Mouse (Mus musculus) forelimb bud, embryonic 11.5 days (tissue): ENCODE measurements at regions not wholly inside any gene's neighbourhood (a gene's known extent, or its start where the extent isn't known, plus 50 kb on each side); places are given as distances from the start of the nearest gene placed in this dataset.
"Not testable (repeated sequence)": the region's sequence is repeated elsewhere in the genome, so short reads cannot be mapped to it uniquely, and the experiment has no call there.

ENCODE experiments used
- DNase-seq: peaks from one replicate; pipeline ENCODE4 v3.0.0-alpha.2; 2012; ENCODE audit warnings: low read depth, low spot score

GRCm38 (mm10) chr1:80969927-80970326, 106.8 kb upstream of the Nyap2 start:
- DNase-seq = no peak

GRCm38 (mm10) chr1:80969194-80969593, 107.6 kb upstream of the Nyap2 start:
- DNase-seq = no peak

GRCm38 (mm10) chr1:80965792-80966191, 111.0 kb upstream of the Nyap2 start:
- DNase-seq = no peak

- DNase-seq = no peak
These were observed 112.4 kb upstream of the Nyap2 start for GRCm38 (mm10) chr1:80964376-80964775.

GRCm38 (mm10) chr1:80963838-80964237, 112.9 kb upstream of the Nyap2 start:
- DNase-seq = no peak

- DNase-seq = peak; percentile 29
These were observed 126.3 kb upstream of the Nyap2 start for GRCm38 (mm10) chr1:80950406-80950805.

- not testable (repeated sequence) for DNase-seq
These were observed 130.7 kb upstream of the Nyap2 start for GRCm38 (mm10) chr1:80946049-80946448.

GRCm38 (mm10) chr1:80939372-80939771, 137.4 kb upstream of the Nyap2 start:
- DNase-seq = no peak

- DNase-seq = no peak
These were observed 141.0 kb upstream of the Dock10 start for GRCm38 (mm10) chr1:80899281-80899680.

- DNase-seq = no peak
These were observed 116.0 kb upstream of the Dock10 start for GRCm38 (mm10) chr1:80874140-80874849.

- DNase-seq = no peak
These were observed 115.3 kb upstream of the Dock10 start for GRCm38 (mm10) chr1:80873596-80873995.

GRCm38 (mm10) chr1:80868805-80869204, 110.5 kb upstream of the Dock10 start:
- DNase-seq = no peak

GRCm38 (mm10) chr1:80856981-80857380, 98.7 kb upstream of the Dock10 start:
- no peak for DNase-seq

GRCm38 (mm10) chr1:80854945-80855656, 96.8 kb upstream of the Dock10 start:
- no peak for DNase-seq

GRCm38 (mm10) chr1:80854289-80854701, 96.0 kb upstream of the Dock10 start:
- no peak for DNase-seq

GRCm38 (mm10) chr1:80852761-80853160, 94.4 kb upstream of the Dock10 start:
- no peak for DNase-seq

GRCm38 (mm10) chr1:80830196-80830794, 72.0 kb upstream of the Dock10 start:
- DNase-seq = peak; percentile 5

GRCm38 (mm10) chr1:80826383-80826782, 68.1 kb upstream of the Dock10 start:
- DNase-seq = no peak

GRCm38 (mm10) chr1:80823953-80824352, 65.6 kb upstream of the Dock10 start:
- DNase-seq = no peak

- DNase-seq = no peak
These were observed 63.9 kb upstream of the Dock10 start for GRCm38 (mm10) chr1:80822185-80822584.

GRCm38 (mm10) chr1:80812906-80813305, 54.6 kb upstream of the Dock10 start:
- no peak for DNase-seq
